Mouse (Mus musculus) lung, adult 10 weeks (tissue): ENCODE results near the gene Scgn. TPM values are rescaled to one million over a fixed set of nuclear protein-coding genes. Genes with fewer than 3 reads are reported as not detected.

Experiments used
- polyA plus RNA-seq: library from polyadenylated mRNA; stranded (reverse); fragments of 350-450 nt; fragmentation: Illumina TruSeq; extraction: RNeasy Lipid Tissue Mini Kit (QIAGEN cat#74804); gene quantifications from one replicate; pipeline ENCODE4 v1.2.3, GENCODE M21; 2014; ENCODE audit warnings: low read depth, low replicate concordance; ENCODE audit not compliant: insufficient read depth

The Scgn gene
- not detected for polyA plus RNA-seq

DNA sequence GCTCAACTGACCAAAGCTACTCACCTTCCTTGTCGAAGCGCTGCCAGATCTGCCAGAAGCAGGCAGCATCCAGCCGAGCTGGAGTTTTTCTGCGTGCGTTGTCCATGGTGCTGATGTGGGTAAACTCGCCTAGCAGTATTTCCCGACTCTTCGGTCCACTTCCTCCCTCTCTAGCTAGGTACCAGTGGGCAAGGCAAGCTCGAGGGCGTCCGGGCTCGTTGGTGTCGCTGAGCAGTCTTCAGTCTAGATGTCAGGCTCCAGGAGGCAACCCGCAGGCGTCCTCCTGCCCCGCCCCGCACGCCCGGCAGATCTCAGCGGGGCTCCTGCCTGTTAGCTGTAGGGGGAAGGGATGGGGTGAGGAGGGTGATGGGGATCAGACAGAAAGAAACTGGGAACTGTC lies at the start of gene Scgn:
TSS of gene Scgn (minus strand) at position 287 of the 400 bp plus-strand sequence.

DNA sequence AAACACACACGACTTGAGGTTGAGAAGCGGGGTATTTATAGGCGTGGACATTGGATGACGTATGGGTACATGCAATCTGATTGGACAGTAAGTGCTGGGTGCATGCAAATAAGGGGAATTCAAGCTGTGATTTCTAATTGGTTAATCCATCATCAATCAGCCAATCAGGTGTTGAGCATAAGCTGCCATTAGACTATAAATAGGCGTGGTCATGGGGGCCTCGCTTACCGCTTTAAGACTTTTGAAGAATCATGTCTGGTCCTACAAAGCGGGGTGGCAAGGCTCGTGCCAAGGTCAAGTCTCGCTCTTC lies 56.8 kb downstream of the Scgn start, which contains the start of gene Hist1h2aa:
TSS of gene Hist1h2aa (plus strand) at position 252 of the 310 bp plus-strand sequence.

DNA sequence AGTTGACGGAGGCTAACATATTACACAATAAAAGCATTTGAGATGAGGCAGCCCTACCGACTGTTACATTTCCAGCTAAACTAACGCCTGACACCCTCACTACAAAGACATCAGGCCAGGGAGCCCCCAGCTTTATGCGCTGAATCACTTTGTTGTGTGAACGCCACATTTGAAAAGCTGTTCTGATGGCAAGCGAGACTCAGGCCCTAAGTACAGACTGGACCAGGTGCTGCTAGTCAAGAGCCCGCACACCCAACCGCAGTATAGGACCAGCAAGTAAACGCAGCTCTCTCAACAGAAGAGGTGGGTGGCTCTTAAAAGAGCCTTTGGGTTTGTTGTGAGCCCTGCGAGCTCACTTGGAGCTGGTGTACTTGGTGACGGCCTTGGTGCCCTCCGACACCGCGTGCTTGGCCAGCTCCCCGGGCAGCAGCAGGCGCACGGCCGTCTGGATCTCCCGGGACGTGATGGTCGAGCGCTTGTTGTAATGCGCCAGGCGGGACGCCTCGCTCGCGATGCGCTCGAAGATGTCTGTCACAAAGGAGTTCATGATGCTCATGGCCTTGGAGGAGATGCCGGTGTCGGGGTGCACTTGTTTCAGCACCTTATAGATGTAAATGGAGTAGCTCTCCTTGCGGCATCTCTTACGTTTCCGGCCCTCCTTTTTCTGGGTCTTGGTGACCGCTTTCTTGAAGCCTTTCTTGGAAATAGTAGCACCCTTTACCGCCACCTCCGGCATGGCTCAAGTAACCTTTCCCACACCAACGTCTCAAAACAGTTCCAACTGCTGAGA lies 57.4 kb downstream of the Scgn start, which contains the start of gene Hist1h2ba:
TSS of gene Hist1h2ba (minus strand) at position 736 of the 790 bp plus-strand sequence.

DNA sequence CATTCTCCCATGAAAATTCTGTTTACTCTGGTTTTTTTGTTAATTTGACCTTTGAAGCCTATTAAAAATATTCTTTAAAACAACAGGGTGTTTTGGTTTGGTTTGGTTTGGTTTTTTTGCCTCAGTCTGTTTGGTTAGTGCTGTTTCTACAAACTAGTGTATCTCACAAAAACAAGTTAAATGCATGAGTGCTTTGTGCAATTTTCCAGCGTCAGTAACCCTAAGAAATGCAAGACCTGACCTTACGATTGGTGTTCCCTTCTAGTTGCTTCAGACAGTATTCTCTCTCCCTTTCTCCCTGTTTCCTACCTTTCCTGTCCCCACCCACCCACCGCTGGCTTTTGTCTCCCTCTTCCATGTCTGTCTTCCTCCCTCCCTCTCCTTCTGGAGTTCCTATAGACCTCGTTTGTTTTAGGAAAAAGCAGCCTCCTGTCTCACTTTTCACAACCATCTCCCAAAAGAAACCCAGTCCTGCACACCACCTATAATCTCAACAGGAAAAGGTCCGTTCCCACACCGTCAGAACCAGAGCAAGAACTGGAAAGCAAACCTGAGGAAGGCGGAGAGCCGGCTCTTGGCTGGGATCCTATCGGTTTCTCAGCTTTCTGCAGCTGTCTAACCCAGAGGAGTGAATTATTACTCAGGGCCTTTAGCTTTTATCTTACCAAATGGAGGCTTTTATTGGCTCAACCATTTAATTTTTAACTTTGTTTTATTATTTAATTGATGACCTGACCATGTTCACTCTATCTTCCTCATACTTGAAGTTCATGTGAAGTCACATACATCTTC lies 76.4 kb downstream of the Scgn start, which contains the start of gene Slc17a4:
TSS of gene Slc17a4 (minus strand) at position 634 of the 792 bp plus-strand sequence.

Other genes starting within 250 kb of the Scgn start
- gene Hist1h3c, start 245.6 kb downstream of the Scgn start, polyA plus RNA-seq, result not detected
- not detected for gene Hist1h2bb, start 244.5 kb downstream of the Scgn start, polyA plus RNA-seq
- gene Hist1h2ab, start 240.1 kb downstream of the Scgn start, polyA plus RNA-seq, result not detected
- not detected for gene Hist1h3b, start 238.9 kb downstream of the Scgn start, polyA plus RNA-seq
- gene Hist1h4b, start 234.2 kb downstream of the Scgn start, polyA plus RNA-seq, result not detected
- gene Hist1h4a, start 230.0 kb downstream of the Scgn start, polyA plus RNA-seq, result not detected
- gene Hist1h3a, start 228.8 kb downstream of the Scgn start, polyA plus RNA-seq, result not detected
- gene Hist1h1a, start 227.5 kb downstream of the Scgn start, polyA plus RNA-seq, result not detected
- not detected for gene Trim38, start 221.3 kb downstream of the Scgn start, polyA plus RNA-seq
- 0.34 TPM for gene Slc17a2, start 184.2 kb downstream of the Scgn start, polyA plus RNA-seq
- gene Slc17a3, start 151.8 kb downstream of the Scgn start, polyA plus RNA-seq, result not detected
- gene Slc17a1, start 123.5 kb downstream of the Scgn start, polyA plus RNA-seq, result not detected
- gene Slc17a4, start 76.2 kb downstream of the Scgn start, polyA plus RNA-seq, result not detected
- not detected for gene Hist1h2ba, start 57.1 kb downstream of the Scgn start, polyA plus RNA-seq
- not detected for gene Hist1h2aa, start 56.8 kb downstream of the Scgn start, polyA plus RNA-seq